Mouse (Mus musculus) liver, embryonic 14.5 days (tissue): ENCODE data around the gene Srm.

Experiments used
- CTCF ChIP-seq: IDR thresholded peaks from 2 replicates; pipeline ENCODE4 v1.5.1; 2016; ENCODE audit warnings: antibody characterized with exemption, low read depth, control low read depth
- EP300 ChIP-seq: IDR thresholded peaks from 2 replicates; pipeline ENCODE4 v1.6.1; 2016; ENCODE audit warnings: antibody characterized with exemption, low read depth

- TF ChIP-seq CTCF = no peak
- TF ChIP-seq EP300 = no peak
These were observed 19.5 kb downstream of the Srm start for GRCm38 (mm10) chr4:148610631-148611364.
